Mouse (Mus musculus) liver, embryonic 14.5 days (tissue): ENCODE data around the gene Prmt7.

ENCODE experiments used
- CTCF ChIP-seq: IDR thresholded peaks from 2 replicates; pipeline ENCODE4 v1.5.1; 2016; ENCODE audit warnings: antibody characterized with exemption, low read depth, control low read depth
- EP300 ChIP-seq: IDR thresholded peaks from 2 replicates; pipeline ENCODE4 v1.6.1; 2016; ENCODE audit warnings: antibody characterized with exemption, low read depth

DNA sequence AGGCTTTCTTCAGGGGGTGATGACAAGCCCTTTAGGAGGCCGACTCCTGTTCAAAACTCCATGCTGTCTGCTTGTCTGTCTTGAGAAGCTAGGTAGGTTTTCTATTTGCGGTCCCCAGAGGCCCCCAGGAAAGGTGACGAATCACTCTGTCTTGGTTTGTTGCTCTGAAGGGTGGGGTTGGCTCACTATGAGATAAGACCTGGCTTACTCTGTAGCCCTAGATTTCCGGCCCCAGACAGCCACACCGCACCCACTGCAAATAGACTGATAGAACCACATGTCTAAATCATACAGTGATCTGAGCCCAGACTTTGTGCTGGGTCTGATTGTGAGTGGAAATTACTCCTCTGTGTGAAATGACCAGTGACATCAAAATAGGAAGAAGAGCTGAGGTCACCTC, 19.1 kb upstream of the Prmt7 start:
- no peak for TF ChIP-seq CTCF
- peak; percentile 17; the same call in 1 of the 2 replicates for TF ChIP-seq EP300
